Mouse (Mus musculus) embryo, embryonic 10.5 days (tissue): ENCODE data around the gene Unk.

ENCODE experiments used
- DNase-seq: peaks from one replicate; pipeline ENCODE4 v3.0.0-alpha.2; 2015; ENCODE audit warnings: low spot score

The Unk gene

DNA sequence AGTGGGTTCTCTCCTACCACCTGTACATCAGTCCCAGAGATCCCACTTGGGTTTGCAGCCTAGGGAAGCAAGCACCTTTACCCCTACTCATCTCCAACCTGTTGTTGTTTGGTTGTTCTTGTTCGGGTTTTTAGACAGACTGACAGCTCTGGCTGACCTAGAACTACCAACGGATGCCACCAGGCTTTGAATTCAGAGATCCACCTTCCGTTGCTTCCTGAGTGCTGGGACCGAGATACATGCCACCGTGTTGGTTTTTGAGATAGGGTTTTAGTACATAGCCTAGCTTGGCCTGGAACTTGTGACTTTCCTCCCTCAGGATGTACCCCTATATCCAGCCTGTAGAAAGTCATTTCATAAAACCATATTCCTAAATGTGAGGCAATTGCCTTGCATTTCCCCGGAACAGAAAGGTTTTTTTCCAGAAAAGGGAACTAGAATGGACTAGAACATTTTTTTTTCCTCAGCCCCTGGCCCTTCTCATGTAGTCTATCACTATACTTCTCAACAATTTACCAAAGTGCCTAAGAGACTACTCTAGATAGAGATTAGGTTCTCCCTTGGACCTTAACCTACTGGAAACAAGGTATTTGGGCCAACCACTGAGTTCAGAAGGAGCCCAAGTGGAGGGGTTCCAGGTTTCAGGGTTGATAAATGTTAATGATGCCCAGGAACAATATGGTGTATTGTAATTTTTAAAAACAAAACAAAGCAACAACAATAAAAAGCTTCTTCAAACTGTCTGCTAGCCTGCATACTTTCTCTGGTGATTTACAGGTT is 846 bp upstream of the Unk start:
- DNase-seq, result no peak

DNA sequence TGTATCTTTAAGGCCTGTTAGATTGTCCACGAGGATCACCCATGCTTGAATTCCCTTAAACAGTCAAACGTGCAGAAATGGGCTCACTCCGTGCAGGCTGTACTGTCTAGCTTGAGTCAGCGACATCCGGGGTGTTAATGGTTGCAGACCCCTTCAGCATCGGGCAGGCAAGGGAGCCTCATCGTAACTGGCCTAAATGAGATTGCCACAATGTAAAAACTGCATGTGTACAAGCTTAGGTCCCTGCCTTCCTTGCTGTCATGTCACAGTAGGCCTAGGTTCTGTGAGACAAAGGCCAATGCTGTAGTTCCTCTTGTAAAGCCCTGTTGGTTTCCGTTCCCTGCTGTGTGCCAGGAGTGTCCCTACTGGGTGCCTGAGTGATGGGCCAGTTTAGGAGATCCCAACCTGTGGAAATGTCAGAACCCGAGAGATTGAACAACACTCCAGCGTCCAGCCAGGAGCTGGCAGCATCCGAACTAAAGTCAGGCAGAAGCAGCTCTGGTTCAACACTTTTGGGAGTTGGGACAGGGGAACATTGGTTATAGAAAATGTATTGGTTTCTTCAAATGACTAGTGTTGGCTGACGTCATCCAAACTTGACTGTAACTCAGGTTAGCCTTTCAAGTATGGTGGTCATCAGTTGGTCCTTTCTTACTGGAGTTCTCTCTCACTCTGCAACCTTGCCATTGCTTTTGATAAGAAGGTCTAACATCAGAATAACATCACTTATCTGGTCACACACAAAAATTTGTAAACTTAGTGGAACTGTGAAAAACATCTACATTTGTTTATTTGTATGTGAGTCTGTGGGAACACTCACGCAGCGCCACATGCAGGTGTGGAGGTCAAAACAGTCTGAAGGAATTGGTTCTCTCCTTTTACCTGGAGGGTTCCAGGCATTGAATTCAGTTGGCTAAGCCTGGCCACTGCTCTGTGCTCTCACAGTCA is 1.1 kb downstream of the Unk start:
- peak; percentile 58 for DNase-seq

- DNase-seq, result no peak
These were observed 4.5 kb downstream of the Unk start for GRCm38 (mm10) chr11:116034584-116034983.

DNA sequence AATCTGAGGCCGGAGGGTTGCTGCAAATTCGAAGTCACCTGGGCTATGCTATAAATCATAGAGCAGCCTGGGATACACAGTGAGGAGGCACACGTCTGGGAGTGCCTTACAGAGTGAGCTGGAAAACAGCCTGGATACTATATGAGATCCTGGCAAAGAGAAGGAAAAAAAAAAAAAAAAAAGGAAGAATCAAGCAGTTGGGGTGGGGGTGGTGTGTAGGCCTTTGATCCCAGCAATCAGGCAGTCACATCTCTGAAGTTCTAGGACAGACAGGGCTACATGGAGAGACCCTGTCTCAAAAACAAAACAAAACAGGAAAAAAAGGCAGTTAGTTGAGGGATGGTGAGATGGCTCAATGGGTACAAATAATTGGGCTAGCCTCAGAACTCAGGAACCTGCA is 6.5 kb downstream of the Unk start:
- DNase-seq, result no peak

GRCm38 (mm10) chr11:116037826-116038225 is 7.7 kb downstream of the Unk start:
- DNase-seq, result no peak

DNA sequence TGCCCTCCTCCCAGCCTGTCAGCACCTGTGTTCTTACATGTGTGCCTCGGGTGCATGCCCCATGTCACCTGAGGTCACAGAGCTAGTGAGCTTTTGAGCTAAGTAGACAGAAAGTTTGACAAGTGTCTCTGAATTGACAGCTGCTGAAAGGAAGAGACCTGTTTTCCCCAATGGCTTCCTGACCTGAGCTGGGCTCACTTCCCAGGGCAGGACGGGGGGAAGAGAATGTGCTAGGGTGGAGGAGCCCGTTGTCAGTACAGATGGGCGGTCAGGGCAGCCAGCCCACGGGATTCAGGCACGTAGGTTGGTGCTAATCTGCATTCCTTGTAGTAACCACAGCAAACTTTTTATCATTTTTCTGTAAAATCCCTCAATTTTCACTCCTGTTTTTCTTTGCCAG is 10.5 kb downstream of the Unk start:
- no peak for DNase-seq

- no peak for DNase-seq
These were observed 11.7 kb downstream of the Unk start for GRCm38 (mm10) chr11:116041833-116042232.

DNA sequence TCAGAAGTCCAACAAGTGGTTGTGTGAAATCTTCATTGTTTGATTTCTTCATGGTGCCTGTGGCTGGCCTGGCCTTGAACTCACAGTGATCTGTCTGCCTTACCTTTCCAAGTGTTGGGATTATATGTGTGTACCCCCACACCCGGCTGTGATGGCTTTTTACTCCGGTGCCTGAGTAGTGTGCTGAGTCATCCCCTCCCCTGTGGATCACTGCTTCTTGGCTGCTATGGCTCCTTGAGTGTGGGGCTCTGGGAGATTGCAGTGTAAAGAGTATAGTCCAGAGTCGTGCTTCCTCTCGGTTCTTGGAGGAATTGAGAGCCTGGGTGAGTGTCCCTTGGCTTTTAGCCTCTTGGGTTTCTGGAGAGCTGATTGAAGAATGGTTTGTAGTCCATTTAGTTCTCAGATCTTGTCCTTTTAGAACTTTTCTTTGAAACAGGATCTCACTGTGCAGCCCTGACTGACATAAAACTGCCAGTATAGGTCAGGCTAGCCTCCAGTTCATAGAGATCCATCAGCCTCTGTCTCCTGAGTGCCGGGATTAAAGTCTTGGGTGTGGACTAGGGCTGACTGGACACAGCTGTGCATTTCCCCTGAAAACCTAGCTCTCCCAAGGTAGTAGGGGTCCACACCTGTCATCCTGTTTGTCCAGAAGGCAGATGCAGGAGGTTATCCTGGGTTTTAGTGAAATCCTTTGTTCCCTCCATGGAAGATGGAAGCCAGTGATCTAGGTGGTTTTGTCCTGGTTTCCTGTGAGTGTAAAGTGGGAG is 12.4 kb downstream of the Unk start:
- DNase-seq, result no peak

GRCm38 (mm10) chr11:116043286-116043685 is 13.2 kb downstream of the Unk start:
- DNase-seq, result no peak

DNA sequence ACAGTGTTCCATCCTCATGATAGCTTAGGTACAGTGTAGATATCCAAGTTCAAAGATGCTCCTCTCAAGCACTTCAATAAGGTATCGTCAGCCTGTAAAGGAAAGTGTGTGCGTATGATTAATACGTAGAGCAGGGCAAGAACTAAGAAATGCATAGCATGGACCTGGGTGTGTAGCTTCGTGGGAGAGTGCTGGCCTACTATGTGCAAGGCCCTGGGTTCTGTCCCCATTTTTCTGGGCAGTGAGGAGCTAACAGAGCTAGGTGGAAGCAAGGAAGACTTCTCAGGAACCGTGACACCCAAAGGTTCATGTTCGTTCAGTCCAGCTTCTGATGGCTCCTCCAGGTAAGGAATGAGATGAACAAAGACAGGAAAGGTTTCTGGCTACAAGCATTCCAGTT is 15.1 kb downstream of the Unk start:
- DNase-seq, result no peak

GRCm38 (mm10) chr11:116049610-116050009 is 19.5 kb downstream of the Unk start:
- DNase-seq, result no peak

DNA sequence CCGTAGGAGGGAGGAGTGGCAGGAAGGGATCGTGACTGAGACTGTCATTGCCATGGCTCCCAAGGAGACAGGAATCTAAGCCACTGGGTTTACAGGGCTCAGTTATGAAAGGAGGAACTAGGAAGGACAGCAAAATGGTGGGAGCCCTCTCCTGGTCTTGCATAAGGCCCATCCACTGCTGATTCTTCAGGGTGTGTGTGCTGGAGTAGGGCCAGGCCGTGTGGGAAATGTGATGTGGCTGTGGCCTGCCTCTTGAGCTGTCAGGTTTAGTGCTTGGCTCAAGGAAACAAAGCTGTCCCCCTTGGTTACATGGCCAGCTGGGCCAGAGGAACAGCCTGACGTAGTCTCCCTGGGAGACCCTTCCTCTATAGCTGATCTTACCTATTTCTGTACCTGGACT is 20.1 kb downstream of the Unk start:
- no peak for DNase-seq

- no peak for DNase-seq
These were observed 23.5 kb downstream of the Unk start for GRCm38 (mm10) chr11:116053510-116054229.

GRCm38 (mm10) chr11:116055873-116056272 is 25.8 kb downstream of the Unk start:
- DNase-seq, result no peak

- DNase-seq, result no peak
These were observed 27.2 kb downstream of the Unk start for GRCm38 (mm10) chr11:116057237-116057881.

GRCm38 (mm10) chr11:116058022-116058614 is 28.0 kb downstream of the Unk start:
- no peak for DNase-seq

DNA sequence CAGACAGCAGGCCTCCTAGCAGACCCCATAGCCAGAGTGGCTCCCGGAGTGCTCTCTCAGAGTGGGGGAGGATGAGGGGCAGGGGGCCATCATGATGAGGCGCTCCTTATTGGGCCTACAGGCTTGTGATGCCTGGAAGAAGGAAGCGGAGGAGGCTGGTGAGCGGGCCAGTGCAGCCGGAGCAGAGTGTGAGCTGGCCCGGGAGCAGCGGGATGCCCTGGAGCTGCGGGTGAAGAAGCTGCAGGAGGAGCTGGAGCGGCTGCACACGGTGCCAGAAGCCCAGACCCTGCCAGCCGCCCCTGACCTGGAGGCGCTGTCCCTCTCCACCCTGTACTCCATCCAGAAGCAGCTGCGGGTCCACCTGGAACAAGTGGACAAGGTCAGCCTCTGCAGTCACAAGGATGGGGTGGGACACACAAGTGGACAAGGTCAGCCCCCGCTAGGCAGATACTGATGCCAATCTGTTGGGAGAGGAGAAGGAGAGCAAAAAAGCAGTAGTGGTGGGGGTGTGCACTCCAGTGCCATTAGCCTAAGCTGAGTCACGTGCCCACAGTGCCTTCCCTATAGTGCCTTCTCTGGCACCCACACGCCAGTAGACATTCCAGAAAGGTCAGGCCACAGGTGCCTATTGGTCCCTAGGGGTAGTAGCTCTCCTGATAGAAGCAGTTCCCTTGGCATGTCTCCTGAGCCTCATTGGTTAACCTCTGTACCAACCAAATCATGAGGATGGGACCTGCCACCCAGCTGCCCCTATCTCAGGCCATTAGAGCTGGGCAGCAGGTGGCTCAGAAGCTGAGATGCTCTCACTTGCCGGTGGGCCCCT is 29.0 kb downstream of the Unk start:
- no peak for DNase-seq

DNA sequence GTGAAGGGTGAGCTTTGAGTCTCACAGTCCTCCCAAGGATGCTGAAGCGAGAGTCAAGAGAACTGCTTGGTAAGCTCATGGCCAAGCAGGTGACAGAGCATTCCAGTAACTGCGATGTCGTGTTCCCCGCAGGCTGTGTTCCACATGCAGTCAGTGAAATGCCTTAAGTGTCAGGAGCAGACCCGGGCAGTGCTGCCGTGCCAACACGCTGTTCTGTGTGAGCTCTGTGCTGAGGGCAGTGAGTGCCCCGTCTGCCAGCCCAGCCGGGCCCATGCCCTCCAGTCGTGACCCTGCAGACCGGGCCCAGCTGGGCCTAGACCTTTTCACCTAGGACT is 29.5 kb downstream of the Unk start:
- DNase-seq, result no peak

DNA sequence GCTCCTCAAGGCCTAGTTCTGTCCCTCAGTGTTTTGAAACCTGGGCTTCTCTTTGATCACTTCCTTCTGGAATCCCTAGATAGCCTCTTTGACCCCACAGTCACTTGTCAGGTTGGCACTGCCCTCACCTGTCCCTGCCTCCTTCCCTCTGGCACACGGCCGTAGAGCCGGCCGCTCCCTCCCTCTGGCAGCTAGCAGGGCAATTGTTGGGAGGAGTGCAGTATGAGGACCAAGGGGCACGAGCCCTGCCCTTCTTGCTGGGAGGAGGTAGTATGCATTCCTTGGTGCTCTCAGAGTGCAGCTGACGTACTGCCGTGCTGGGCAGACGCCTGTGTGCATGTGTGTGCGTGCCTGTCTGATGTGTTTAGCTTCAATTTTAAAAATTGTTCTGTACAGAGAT is 30.5 kb downstream of the Unk start:
- DNase-seq, result no peak
